Mouse (Mus musculus): ENCODE measurements around the gene Srebf1. TPM values are rescaled to one million over a fixed set of nuclear protein-coding genes. Genes with fewer than 3 reads are reported as not detected.

Gene Srebf1
- 52.8 TPM for polyA plus RNA-seq (2017; shearing (Covaris generic))

DNA sequence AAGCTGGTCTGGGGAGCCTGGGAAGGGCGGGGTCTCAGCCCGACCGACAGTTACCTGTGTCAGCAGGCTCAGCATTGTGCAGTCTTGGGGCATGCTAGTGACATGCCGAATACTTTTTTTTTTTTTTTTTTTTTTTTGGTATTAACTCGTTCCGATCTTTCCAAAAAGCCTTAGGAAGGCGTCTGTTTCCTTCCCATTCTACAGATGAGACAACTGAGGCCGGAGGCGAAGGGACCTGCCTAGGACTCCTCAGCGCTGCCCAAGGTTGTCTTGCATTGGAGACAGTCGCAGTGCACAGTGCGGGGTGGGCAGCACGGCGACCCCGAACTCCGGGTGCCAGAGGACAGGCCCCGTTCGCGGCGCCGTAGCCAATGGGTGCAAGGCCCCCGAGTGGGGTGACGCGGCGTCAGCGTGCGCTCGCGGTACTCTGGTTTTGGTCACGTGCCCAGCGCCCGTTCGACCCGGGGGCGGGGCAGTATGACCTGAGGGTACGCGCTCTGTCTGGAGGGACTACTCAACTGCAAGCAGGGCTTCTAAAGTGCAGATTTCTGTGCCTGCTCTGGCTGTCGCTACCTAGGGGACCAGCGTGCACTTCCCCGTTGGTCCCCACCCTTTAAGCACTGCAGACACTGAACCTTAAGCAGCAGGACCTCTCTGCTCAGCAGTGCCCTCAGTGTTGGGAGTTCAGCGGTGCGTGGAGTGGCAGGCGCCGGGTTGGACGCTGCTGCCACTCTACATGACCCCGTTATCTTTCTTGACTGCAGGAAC, at the start of gene Srebf1:
Gene Srebf1, minus strand, starts transcription at position 113 of the 768 bp plus-strand sequence.

Other genes with a start within 250 kb of the Srebf1 start
- 2.7 TPM for gene Pemt, start 176.1 kb downstream of the Srebf1 start, polyA plus RNA-seq (2017; shearing (Covaris generic))
- gene Rai1, start 117.6 kb downstream of the Srebf1 start, polyA plus RNA-seq (2017; shearing (Covaris generic)): 16.9 TPM
- 26.3 TPM for gene Tom1l2, start 130.3 kb upstream of the Srebf1 start, polyA plus RNA-seq (2017; shearing (Covaris generic))
- 0.26 TPM for gene Drc3, start 130.7 kb upstream of the Srebf1 start, polyA plus RNA-seq (2017; shearing (Covaris generic))
- 13.5 TPM for gene Gid4, start 194.6 kb upstream of the Srebf1 start, polyA plus RNA-seq (2017; shearing (Covaris generic))
- gene Atpaf2, start 195.9 kb upstream of the Srebf1 start, polyA plus RNA-seq (2017; shearing (Covaris generic)): 27.1 TPM
- gene Drg2, start 232.0 kb upstream of the Srebf1 start, polyA plus RNA-seq (2017; shearing (Covaris generic)): 37.4 TPM
- not detected for gene Myo15, start 246.8 kb upstream of the Srebf1 start, polyA plus RNA-seq (2017; shearing (Covaris generic))